Mouse (Mus musculus) neural tube, embryonic 13.5 days (tissue): ENCODE results near the gene Rex1bd. TPM values are rescaled to one million over a fixed set of nuclear protein-coding genes. Genes with fewer than 3 reads are reported as not detected.

Experiments used
- ATAC-seq: fragments of 200-750 bp; cut with Nextera tagmentation; 2 replicates; pipeline ENCODE4 v1.8.0; 2017; ENCODE audit warnings: low read depth, mild to moderate bottlenecking, moderate TSS enrichment, moderate library complexity
- H3K27ac ChIP-seq: fragments of 300-500 bp; sonication (generic); replicated peaks from 2 replicates; pipeline ENCODE4 v1.5.1; 2015; ENCODE audit warnings: moderate library complexity, mild to moderate bottlenecking, inconsistent platforms
- H3K27me3 ChIP-seq: fragments of 300-500 bp; sonication (generic); 2 replicates; pipeline ENCODE4 v1.6.1; 2015; ENCODE audit warnings: mild to moderate bottlenecking, inconsistent platforms
- H3K36me3 ChIP-seq: fragments of 300-500 bp; sonication (generic); 2 replicates; pipeline ENCODE4 v1.6.1; 2015; ENCODE audit warnings: mild to moderate bottlenecking, inconsistent platforms
- H3K4me1 ChIP-seq: fragments of 300-500 bp; sonication (generic); replicated peaks from 2 replicates; pipeline ENCODE4 v1.6.1; 2015; ENCODE audit warnings: inconsistent platforms
- H3K4me2 ChIP-seq: fragments of 300-500 bp; sonication (generic); 2 replicates; pipeline ENCODE4 v1.6.1; 2015; ENCODE audit warnings: inconsistent platforms, mild to moderate bottlenecking, moderate library complexity
- H3K4me3 ChIP-seq: fragments of 300-500 bp; sonication (generic); 2 replicates; pipeline ENCODE4 v1.5.1; 2015; ENCODE audit warnings: mild to moderate bottlenecking, inconsistent platforms
- H3K9ac ChIP-seq: fragments of 300-500 bp; sonication (generic); 2 replicates; pipeline ENCODE4 v1.6.1; 2015; ENCODE audit warnings: moderate library complexity, mild to moderate bottlenecking, inconsistent platforms
- H3K9me3 ChIP-seq: fragments of 300-500 bp; sonication (generic); 2 replicates; pipeline ENCODE4 v1.6.1; 2016; ENCODE audit warnings: inconsistent platforms
- WGBS: fragments of 180-500 bp; shearing (Covaris S2); methylation state at CpG from one replicate; pipeline ENCODE4 v1.1.7; 2015; 5-methylcytosine and 5-hydroxymethylcytosine counted together
- polyA plus RNA-seq: library from polyadenylated mRNA; unstranded; fragments of >200 nt; fragmentation: Nextera tagmentation; extraction: Ambion mirVana; gene quantifications from 2 replicates; pipeline ENCODE4 v1.2.1, GENCODE M21; 2015

Gene Rex1bd
- polyA plus RNA-seq, 1 experiment from 2014 or later: 153 TPM

DNA sequence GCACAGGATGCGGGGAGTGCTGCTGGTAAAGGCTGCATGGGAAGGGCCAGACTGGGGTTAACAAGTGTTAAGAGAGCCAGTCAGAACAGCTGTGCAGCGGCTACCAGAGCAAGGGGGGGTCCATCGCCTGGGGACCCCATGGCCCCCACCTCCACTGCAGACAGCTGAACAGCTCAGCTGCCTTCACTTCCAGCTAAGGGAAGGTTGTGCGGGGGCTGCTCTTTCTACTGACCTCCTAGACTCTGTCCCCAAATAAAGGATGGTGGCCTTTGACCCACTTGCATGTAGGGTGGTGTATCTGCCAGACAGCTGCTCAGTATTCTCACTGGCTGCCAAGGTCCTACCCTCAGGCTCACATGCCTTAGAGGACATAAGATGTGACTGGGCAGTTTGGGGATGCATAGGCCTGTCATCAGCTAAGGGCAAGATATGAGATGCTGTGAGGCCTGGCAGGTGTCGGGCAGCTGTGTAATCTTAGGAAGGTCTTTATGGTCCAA is 39.3 kb downstream of the Rex1bd start:
- no peak for ATAC-seq
- WGBS: 85% methylated on average over 5 of the region's 5 CpGs

DNA sequence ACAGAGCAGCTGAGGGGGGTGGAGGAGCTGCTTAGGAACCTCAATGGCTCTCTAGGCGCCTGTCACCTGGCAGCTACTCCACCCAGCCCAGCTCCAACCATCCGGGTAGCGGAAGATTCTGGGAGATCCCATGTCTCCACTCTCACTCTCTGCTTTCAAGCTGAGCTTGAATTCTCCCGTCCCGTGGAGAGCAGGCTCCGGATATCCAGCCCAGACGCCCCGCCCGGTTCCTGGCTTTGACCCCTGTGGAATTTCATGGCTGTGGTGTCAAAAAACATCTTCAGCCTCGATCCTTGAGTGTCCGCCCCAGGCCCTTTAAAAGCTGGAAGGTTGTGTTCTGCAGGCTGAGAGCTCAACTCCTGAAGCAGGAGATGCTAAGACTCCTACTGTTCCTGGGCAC is 39.8 kb downstream of the Rex1bd start:
- no peaks in the 10 kb centered on the region for H3K9me3 ChIP-seq
- no peak overlapping the region for H3K9ac ChIP-seq
- no peak overlapping the region for H3K4me2 ChIP-seq
- 68% methylated on average over 11 of the region's 11 CpGs for WGBS
- no peak overlapping the region for H3K27ac ChIP-seq
- no peak for ATAC-seq
- peaks cover 26% of the 10 kb centered on the region for H3K4me1 ChIP-seq
- 0 out of 2 replicates have a peak, but pooled peaks cover 7% of the 10 kb centered on the region for H3K36me3 ChIP-seq
- H3K4me3 ChIP-seq: no peak overlapping the region
- no peaks in the 10 kb centered on the region for H3K27me3 ChIP-seq

More for the DNA sequence above, 39.3 kb downstream of the Rex1bd start:
- peaks cover 26% of the 10 kb centered on the region for H3K4me1 ChIP-seq
- H3K27ac ChIP-seq: no peak overlapping the region
- H3K4me2 ChIP-seq: no peak overlapping the region
- no peaks in the 10 kb centered on the region for H3K27me3 ChIP-seq
- no peaks in the 10 kb centered on the region for H3K9me3 ChIP-seq
- H3K9ac ChIP-seq: no peak overlapping the region
- H3K36me3 ChIP-seq: 0 out of 2 replicates have a peak, but pooled peaks cover 7% of the 10 kb centered on the region
- H3K4me3 ChIP-seq: no peak overlapping the region

DNA sequence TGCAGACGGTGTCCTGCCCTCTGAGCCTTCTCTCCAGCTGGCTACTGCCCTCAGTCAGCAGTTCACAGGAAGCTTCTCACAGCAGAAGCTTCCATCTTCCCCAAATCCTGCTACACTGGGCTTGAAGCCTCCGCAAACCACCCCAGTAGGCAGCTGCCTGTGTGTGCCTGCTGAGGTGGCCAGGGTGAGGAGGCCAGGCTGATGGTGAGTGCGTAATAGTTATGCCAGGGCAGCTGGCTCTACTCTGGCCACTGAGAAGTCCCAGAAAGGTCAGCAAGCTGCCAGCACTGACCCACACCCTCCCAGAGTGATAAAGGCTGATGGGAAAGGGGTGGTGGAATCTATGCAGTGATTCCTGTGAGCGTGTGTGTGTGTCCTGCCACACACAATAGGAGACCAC is 40.2 kb downstream of the Rex1bd start:
- Histone ChIP-seq H3K36me3 (0 out of 2 replicates have a peak, but pooled peaks cover 7% of the 10 kb centered on the region), H3K9me3 (no peaks in the 10 kb centered on the region), H3K4me2 (no peak overlapping the region), H3K4me3 (no peak overlapping the region), H3K27ac (no peak overlapping the region), H3K9ac (no peak overlapping the region), H3K4me1 (peaks cover 26% of the 10 kb centered on the region), H3K27me3 (no peaks in the 10 kb centered on the region)
- no peak for ATAC-seq
- WGBS: 86% methylated on average over 4 of the region's 4 CpGs

DNA sequence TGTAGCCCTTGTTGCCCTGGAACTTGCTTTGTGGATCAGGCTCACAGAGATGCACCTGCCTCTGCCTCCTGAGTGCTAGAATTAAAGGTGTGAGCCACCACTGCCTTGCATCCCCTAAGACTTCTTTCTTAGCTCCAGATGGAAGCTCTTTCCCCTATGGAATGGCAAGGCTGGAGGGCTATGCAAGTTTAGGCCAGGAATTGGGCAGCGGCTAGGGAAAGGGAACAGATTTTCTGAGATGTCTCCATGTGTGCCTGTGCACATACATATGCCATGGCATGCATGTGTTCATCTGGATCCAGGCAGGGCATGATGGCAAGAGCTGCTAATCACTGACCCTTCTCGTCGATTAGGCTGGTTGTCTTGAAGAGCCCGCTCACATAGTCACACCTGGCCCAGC is 40.9 kb downstream of the Rex1bd start:
- no peak overlapping the region for H3K27ac ChIP-seq
- H3K9me3 ChIP-seq: no peaks in the 10 kb centered on the region
- ATAC-seq: no peak
- H3K36me3 ChIP-seq: 0 out of 2 replicates have a peak, but pooled peaks cover 7% of the 10 kb centered on the region
- H3K9ac ChIP-seq: no peak overlapping the region
- H3K27me3 ChIP-seq: no peaks in the 10 kb centered on the region
- no peak overlapping the region for H3K4me3 ChIP-seq
- 93% methylated on average over 4 of the region's 4 CpGs for WGBS
- H3K4me2 ChIP-seq: no peak overlapping the region
- peaks cover 26% of the 10 kb centered on the region for H3K4me1 ChIP-seq

DNA sequence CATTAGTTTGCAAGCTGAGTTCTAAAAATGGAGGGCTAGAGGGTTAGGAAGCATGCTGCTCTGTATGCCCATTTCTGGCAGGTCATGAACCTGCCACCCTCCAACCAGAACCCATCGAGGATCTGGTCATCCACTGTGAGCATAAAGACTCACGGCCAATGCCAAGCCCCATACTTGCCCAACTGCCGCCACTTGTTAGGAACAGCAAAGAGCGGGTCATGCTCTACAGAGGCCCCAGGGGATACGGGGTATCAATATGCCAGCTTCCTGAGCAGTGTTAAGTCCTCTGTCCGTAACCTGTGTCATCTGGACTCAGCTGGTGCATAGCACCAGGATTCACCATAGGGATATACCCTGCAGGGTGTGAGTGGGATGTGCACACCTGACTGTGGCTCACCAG is 42.4 kb downstream of the Rex1bd start:
- no peak overlapping the region for H3K4me3 ChIP-seq
- no peaks in the 10 kb centered on the region for H3K9me3 ChIP-seq
- peaks cover 15% of the 10 kb centered on the region for H3K4me1 ChIP-seq
- ATAC-seq: no peak
- no peak overlapping the region for H3K4me2 ChIP-seq
- no peaks in the 10 kb centered on the region for H3K27me3 ChIP-seq
- 91% methylated on average over 6 of the region's 6 CpGs for WGBS
- no peak overlapping the region for H3K9ac ChIP-seq
- H3K36me3 ChIP-seq: 0 out of 2 replicates have a peak, but pooled peaks cover 7% of the 10 kb centered on the region
- H3K27ac ChIP-seq: no peak overlapping the region

DNA sequence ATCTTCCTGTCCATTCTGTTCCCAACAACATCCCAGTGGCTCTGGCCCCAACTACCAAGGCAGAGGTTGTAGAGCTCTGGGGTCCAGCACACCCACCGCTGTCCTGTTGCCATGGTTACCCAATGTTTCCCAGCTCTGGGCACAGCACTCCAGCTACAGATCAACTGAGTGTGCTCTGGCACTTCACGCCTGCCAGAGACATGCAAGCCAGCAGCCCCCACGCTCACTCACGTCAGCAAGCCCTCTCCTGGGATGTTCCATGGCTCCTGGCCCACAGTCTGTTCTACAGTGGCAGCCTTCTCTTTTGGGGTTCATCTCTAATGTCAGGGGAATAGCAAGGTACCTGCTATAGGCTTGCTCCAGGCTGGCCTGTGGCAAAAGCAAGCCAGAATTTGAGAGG is 43.2 kb downstream of the Rex1bd start:
- Histone ChIP-seq H3K4me3 (no peak overlapping the region), H3K27me3 (no peaks in the 10 kb centered on the region), H3K4me1 (peaks cover 11% of the 10 kb centered on the region), H3K4me2 (no peak overlapping the region), H3K9me3 (no peaks in the 10 kb centered on the region), H3K27ac (no peak overlapping the region), H3K9ac (no peak overlapping the region), H3K36me3 (0 out of 2 replicates have a peak, but pooled peaks cover 7% of the 10 kb centered on the region)
- ATAC-seq: no peak
- WGBS: 66% methylated on average over 4 of the region's 4 CpGs

DNA sequence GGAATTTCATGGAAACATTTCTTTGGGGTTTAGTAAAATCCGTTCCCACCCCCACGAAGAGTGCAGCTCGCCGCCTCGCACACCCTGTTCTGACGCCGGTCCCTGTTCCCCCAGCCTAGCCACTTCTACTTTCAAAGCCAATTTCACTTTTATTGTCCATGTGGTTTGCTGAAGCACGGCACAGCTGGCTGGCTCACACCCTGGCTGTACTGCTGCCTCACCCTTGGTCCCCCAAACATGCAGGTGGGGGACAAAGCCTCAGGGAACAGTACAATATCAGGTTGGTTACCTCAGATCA is 44.1 kb downstream of the Rex1bd start:
- H3K9ac ChIP-seq: no peak overlapping the region
- no peaks in the 10 kb centered on the region for H3K27me3 ChIP-seq
- 80% methylated on average over 8 of the region's 8 CpGs for WGBS
- 0 out of 2 replicates have a peak, but pooled peaks cover 7% of the 10 kb centered on the region for H3K36me3 ChIP-seq
- H3K27ac ChIP-seq: no peak overlapping the region
- H3K4me1 ChIP-seq: peaks cover 11% of the 10 kb centered on the region
- H3K9me3 ChIP-seq: no peaks in the 10 kb centered on the region
- ATAC-seq: no peak
- H3K4me2 ChIP-seq: no peak overlapping the region
- H3K4me3 ChIP-seq: no peak overlapping the region

DNA sequence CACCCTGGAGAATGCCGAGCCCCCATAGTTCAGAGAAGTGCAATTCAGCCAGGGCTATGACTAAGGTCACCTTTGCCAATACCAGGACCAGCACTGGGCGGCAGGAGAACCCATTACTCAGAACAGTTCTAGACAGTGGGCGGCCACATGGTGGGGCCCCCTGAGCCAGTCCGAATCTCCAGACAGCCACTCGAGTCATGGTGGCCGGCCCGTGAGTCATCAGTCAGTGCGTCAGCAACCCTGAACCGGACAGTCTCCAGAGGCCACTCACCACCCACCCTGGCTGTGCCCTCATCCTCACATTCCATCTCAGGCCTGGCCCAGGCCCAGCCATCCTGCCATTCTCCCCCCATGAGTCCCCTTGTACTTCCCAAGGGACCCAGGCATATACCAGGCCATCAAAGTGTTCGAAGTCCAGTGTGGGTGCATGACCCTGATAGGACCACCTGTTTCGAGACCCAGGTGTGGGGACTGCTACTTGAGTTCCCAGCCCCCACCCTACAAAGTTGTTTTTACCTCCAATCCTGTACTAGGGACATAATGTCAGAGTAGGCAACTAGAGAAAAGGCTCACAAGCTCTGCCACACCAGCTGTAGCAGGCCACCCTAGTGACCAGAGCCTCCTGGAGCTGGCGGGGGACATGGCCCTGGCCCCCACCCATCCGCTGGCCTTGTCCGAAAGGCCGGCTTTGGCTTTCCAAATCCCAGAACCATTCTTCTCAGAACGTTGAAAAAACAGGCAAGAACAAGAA is 44.6 kb downstream of the Rex1bd start:
- H3K9ac ChIP-seq: no peak overlapping the region
- no peaks in the 10 kb centered on the region for H3K27me3 ChIP-seq
- H3K36me3 ChIP-seq: 0 out of 2 replicates have a peak, but pooled peaks cover 7% of the 10 kb centered on the region
- peaks cover 6% of the 10 kb centered on the region for H3K4me1 ChIP-seq
- H3K9me3 ChIP-seq: no peaks in the 10 kb centered on the region
- no peak overlapping the region for H3K4me3 ChIP-seq
- H3K4me2 ChIP-seq: no peak overlapping the region
- 92% methylated on average over 16 of the region's 16 CpGs for WGBS
- no peak for ATAC-seq
- H3K27ac ChIP-seq: no peak overlapping the region

DNA sequence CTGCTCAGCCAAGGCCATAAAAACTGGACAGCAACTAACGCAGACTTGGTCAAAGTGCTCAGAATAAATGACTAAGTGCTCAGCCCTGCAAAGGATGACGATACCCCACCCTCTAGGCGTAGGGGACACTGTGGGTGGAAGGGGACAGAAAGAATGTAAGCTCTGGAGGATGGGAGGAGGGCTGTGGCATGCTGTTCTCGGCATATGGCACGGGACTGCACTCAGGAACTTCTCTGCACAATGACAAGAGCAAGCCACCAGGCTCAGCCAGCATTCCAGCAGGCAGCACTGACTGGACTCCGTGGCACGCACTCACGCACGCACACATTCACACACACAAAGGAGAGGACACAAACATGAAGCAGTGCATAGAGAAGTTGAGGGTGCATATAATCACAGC is 45.9 kb downstream of the Rex1bd start:
- WGBS: 80% methylated on average over 9 of the region's 9 CpGs
- Histone ChIP-seq H3K27me3 (no peaks in the 10 kb centered on the region), H3K4me1 (peaks cover 6% of the 10 kb centered on the region; the same call in 1 of the 2 replicates), H3K4me3 (no peak overlapping the region), H3K4me2 (no peak overlapping the region), H3K27ac (no peak overlapping the region), H3K36me3 (0 out of 2 replicates have a peak, but pooled peaks cover 1% of the 10 kb centered on the region), H3K9me3 (no peaks in the 10 kb centered on the region), H3K9ac (no peak overlapping the region)
- no peak for ATAC-seq

DNA sequence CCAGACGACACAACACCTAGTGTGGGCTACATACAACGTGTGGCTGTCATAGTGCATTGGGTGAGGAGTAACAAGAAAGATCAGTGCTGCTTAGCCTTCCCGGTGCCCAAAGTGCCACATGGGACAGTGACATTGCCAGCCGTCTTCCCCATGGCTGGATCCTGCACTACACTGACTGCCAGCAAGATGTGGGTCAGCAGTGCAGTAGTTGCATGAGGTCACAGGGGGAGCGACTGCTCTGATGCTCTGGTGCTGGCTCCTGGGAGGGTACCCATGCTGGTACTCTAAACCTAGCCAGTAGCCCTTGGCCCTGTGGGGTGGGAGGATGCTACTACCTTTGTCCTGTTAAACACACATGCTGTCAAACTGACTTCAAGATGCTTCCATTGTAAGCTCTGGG is 46.4 kb downstream of the Rex1bd start:
- Histone ChIP-seq H3K27me3 (no peaks in the 10 kb centered on the region), H3K9me3 (no peaks in the 10 kb centered on the region), H3K36me3 (no peaks in the 10 kb centered on the region), H3K27ac (no peak overlapping the region), H3K4me1 (peaks cover 6% of the 10 kb centered on the region; the same call in 1 of the 2 replicates), H3K4me3 (no peak overlapping the region), H3K9ac (no peak overlapping the region), H3K4me2 (no peak overlapping the region)
- no peak for ATAC-seq
- WGBS: 89% methylated on average over 5 of the region's 5 CpGs

DNA sequence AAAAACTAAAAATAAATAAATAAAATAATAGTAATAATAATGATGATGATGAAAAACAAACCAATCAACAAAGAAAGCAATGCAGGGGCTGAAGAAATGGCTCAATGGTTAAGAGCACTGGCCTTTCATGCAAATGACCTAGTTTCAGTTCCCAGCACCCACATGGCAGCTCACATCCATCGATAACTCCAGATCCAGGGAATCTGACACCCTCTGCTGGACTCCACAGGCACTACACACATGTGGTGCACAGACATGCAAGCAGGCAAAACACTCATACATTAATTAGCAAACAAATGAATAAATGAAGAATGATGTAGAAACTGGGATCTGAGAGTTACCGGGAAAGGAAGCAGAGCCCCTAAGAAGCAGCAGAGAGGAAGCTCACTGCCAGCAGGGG is 46.9 kb downstream of the Rex1bd start:
- Histone ChIP-seq H3K4me1 (peaks cover 6% of the 10 kb centered on the region; the same call in 1 of the 2 replicates), H3K36me3 (no peaks in the 10 kb centered on the region), H3K9me3 (no peaks in the 10 kb centered on the region), H3K9ac (no peak overlapping the region), H3K27ac (no peak overlapping the region), H3K4me3 (no peak overlapping the region), H3K4me2 (no peak overlapping the region), H3K27me3 (no peaks in the 10 kb centered on the region)
- 92% methylated on average over 2 of the region's 2 CpGs for WGBS
- ATAC-seq: no peak

DNA sequence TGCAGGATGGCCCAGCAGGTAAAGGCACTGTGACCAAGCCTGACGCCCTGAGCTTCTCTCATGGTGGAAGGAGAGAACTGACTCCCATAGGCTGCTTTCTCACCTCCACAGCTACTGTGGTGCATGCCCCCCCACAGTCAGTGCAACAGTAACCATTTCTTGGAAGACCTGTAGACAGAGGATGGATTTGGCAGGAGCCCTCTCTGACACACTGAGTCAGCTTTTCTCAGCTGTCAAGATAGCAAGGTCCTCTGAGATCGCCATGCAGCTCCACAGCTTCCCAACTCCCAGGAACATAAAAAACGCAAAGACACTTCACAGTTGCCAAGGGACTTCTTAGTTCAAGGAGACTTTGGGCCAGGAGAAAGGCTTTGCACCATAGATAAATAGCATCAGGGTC is 48.1 kb downstream of the Rex1bd start:
- Histone ChIP-seq H3K4me1 (peaks cover 3% of the 10 kb centered on the region; the same call in 1 of the 2 replicates), H3K4me2 (no peak overlapping the region), H3K27me3 (no peaks in the 10 kb centered on the region), H3K9me3 (no peaks in the 10 kb centered on the region), H3K27ac (no peak overlapping the region), H3K36me3 (no peaks in the 10 kb centered on the region), H3K9ac (no peak overlapping the region), H3K4me3 (no peak overlapping the region)
- no peak for ATAC-seq
- WGBS: 84% methylated on average over 3 of the region's 3 CpGs

DNA sequence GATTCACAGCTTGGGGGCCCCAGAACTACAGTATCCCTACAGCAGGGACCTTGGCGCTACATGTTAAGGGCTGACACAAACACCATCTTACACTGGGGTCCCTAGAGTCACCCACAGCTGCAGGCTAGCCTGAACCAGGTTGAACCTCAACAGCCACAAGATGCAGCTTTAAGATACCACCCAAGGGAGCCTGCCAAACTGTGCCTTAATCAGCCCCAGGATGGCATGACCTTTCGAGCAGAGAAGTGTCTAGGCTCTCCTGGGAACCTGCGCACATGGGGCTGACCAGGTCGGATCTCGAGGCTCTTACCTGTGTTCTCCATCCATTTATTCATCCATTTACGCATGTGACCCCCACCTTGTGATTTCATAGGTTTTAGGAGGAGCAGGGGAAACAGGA is 48.7 kb downstream of the Rex1bd start:
- ATAC-seq: no peak
- H3K36me3 ChIP-seq: no peaks in the 10 kb centered on the region
- H3K9ac ChIP-seq: no peak overlapping the region

More for the DNA sequence above, 48.7 kb downstream of the Rex1bd start:
- no peaks in the 10 kb centered on the region for H3K27me3 ChIP-seq
- H3K27ac ChIP-seq: no peak overlapping the region
- 85% methylated on average over 6 of the region's 6 CpGs for WGBS
- H3K9me3 ChIP-seq: no peaks in the 10 kb centered on the region
- H3K4me3 ChIP-seq: no peak overlapping the region
- no peaks in the 10 kb centered on the region for H3K4me1 ChIP-seq
- no peak overlapping the region for H3K4me2 ChIP-seq
